Mouse (Mus musculus): ENCODE measurements around the gene Celsr1. TPM values are rescaled to one million over a fixed set of nuclear protein-coding genes. Genes with fewer than 3 reads are reported as not detected.

Gene Celsr1
- polyA plus RNA-seq, 1 experiment: 40.0 TPM

DNA sequence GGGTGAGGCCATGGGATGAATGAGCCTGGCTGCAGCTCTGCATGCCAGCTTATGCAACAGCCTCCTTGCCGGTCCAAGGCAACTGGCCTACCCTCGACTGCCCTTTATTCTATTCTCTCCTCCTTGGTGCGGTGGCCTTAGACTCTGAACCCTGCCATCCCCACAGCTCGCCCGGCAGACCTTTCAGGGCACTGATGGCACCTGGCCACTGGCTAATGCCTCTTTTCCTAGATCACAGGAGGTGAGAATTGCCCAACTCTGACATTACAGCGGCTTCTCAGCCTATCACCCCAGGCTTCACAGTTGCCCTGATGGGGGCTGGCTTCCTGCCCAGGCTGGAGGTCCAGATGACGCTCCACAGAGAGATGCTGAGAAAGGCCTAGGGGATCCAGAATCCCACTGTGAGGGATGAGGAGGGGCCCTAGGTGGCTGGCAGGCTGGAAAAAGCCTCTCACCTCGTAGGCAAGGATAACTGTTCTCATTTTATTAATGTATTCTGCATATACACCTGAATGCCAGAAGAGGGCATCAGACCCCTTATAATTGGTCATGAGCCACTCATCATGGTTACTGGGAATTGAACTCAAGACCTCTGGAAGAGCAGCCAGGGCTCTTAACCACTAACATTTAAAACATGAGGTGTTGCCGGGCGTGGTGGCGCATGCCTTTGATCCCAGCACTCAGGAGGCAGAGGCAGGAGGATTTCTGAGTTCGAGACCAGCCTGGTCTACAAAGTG lies 181.8 kb downstream of the Celsr1 start:
- H3K4me3 ChIP-seq (ENCODE audit: control insufficient read depth, insufficient read depth, low read length): no peak overlapping the region
- no peaks in the 10 kb centered on the region for H3K36me3 ChIP-seq (ENCODE audit: control insufficient read depth, insufficient read depth, low read length)
- TF ChIP-seq POLR2A (IDR thresholded peaks at IDR 0.05; ENCODE audit: control insufficient read depth, extremely low read depth, insufficient read depth, low read length, poor library complexity) (no peak), CTCF (IDR thresholded peaks at IDR 0.05; ENCODE audit: borderline replicate concordance, control insufficient read depth, extremely low read depth, insufficient read depth, low read length, poor library complexity) (no peak)
- no peaks in the 10 kb centered on the region for H3K27me3 ChIP-seq (ENCODE audit: control insufficient read depth, insufficient read depth, low read length)
- DNase-seq: no peak
- 91% methylated on average over 12 of the region's 12 CpGs for WGBS
- no peaks in the 10 kb centered on the region for H3K4me1 ChIP-seq (replicated peaks; ENCODE audit: control insufficient read depth, insufficient read depth, low read length)
- no peak overlapping the region for H3K27ac ChIP-seq (ENCODE audit: control insufficient read depth, insufficient read depth, low read length)

Other genes with a start within 250 kb of the Celsr1 start
- 43.8 and 49.3 TPM in 2 replicates for gene Cdpf1, start 222.1 kb downstream of the Celsr1 start, polyA plus RNA-seq (2012; rRNA removed)
- 0.07 TPM in 1 of 2 replicates, not detected in the other for gene Pkdrej, start 212.0 kb downstream of the Celsr1 start, polyA plus RNA-seq (2012; rRNA removed)
- 8.5 and 10.1 TPM in 2 replicates for gene Ttc38, start 201.5 kb downstream of the Celsr1 start, polyA plus RNA-seq (2012; rRNA removed)
- 39.6 and 52.5 TPM in 2 replicates for gene Gtse1, start 174.0 kb downstream of the Celsr1 start, polyA plus RNA-seq (2012; rRNA removed)
- 34.7 and 39.1 TPM in 2 replicates for gene Trmu, start 154.5 kb downstream of the Celsr1 start, polyA plus RNA-seq (2012; rRNA removed)
- 35.1 and 37.1 TPM in 2 replicates for gene Gramd4, start 23.9 kb upstream of the Celsr1 start, polyA plus RNA-seq (2012; rRNA removed)
- gene Cerk, start 152.4 kb upstream of the Celsr1 start, polyA plus RNA-seq (2012; rRNA removed): 178 and 180 TPM in 2 replicates
- gene Tbc1d22a, start 180.7 kb upstream of the Celsr1 start, polyA plus RNA-seq (2012; rRNA removed): 53.1 and 56.5 TPM in 2 replicates